In genomic region chr8:111889931-111890910, GRCm38 (mm10) we compare ENCODE assay signal across 8 mouse cellular contexts. TPM values are rescaled to one million over a fixed set of nuclear protein-coding genes. Genes with fewer than 3 reads are reported as not detected.
DNase-seq lines count a peak whose midpoint lies in the region; ATAC-seq and TF ChIP-seq lines count a peak whose summit lies in the region.

No protein-coding gene starts in this region.

- no peak for TF ChIP-seq CTCF in testis, adult 2 months (IDR thresholded peaks at IDR 0.05; ENCODE audit: control insufficient read depth, insufficient read depth, insufficient replicate concordance, low read depth, low read length)

- H3K27ac ChIP-seq in testis, adult 2 months (ENCODE audit: control insufficient read depth, insufficient read depth, low read depth, low read length) = no peak overlapping the region
- no peak overlapping the region for H3K27ac ChIP-seq in limb, embryonic 13.5 days

- H3K4me3 ChIP-seq in testis, adult 2 months (ENCODE audit: control insufficient read depth, low read depth, low read length) = peak overlapping the region; percentile 53
- H3K4me3 ChIP-seq in limb, embryonic 13.5 days = peak overlapping the region; percentile 33

- H3K27me3 ChIP-seq in testis, adult 2 months (ENCODE audit: control insufficient read depth, insufficient read depth, low read length) = no peaks in the 10 kb centered on the region
- peaks cover 64% of the 10 kb centered on the region for H3K27me3 ChIP-seq in limb, embryonic 13.5 days

- DNase-seq in frontal cortex, postnatal 14 days (ENCODE audit: low spot score in 2 of 2) = no peak
- DNase-seq in testis, postnatal 10 days (ENCODE audit: low spot score) = no peak
- DNase-seq in adrenal gland, adult 2 months = no peak
- no peak for DNase-seq in ovary, postnatal 10 days (ENCODE audit: low spot score)
- DNase-seq in adrenal gland, postnatal 4 days (ENCODE audit: low spot score in 2 of 2) = no peak

- no peak for TF ChIP-seq POLR2A in testis, adult 2 months (IDR thresholded peaks at IDR 0.05; ENCODE audit: control insufficient read depth, low read depth, low read length)

- no peaks in the 10 kb centered on the region for H3K9me3 ChIP-seq in limb, embryonic 13.5 days

- H3K4me2 ChIP-seq in limb, embryonic 13.5 days (replicated peaks) = peak overlapping the region; percentile 60

- H3K36me3 ChIP-seq in testis, adult 2 months (ENCODE audit: control insufficient read depth, insufficient read depth, low read length) = no peaks in the 10 kb centered on the region
- H3K36me3 ChIP-seq in limb, embryonic 13.5 days = no peaks in the 10 kb centered on the region

- WGBS in limb, embryonic 13.5 days = 11% methylated on average over 86 of the region's 86 CpGs

- peak; percentile 62; the same call in 1 of the 2 replicates for ATAC-seq in frontal cortex, adult (ENCODE audit: low TSS enrichment)
- ATAC-seq in limb, embryonic 13.5 days (ENCODE audit: low FRiP score, low read depth) = peak; percentile 44; the same call in 1 of the 2 replicates

- peaks cover 5% of the 10 kb centered on the region for H3K4me1 ChIP-seq in testis, adult 2 months (ENCODE audit: control insufficient read depth, insufficient read depth, low read length)
- H3K4me1 ChIP-seq in limb, embryonic 13.5 days = peaks cover 18% of the 10 kb centered on the region

- 0 out of 2 replicates have a peak overlapping the region, but pooled peaks have one; percentile 19 for H3K9ac ChIP-seq in limb, embryonic 13.5 days

RNA-seq across cellular contexts. Expression of gene Tmem170, which starts 13.7 kb away (rescaled TPM):
- 7.0 and 9.1 TPM in 2 replicates for polyA plus RNA-seq in testis, adult 2 months (2012; rRNA removed)
- 7.5 and 8.6 TPM in 2 replicates for polyA plus RNA-seq in limb, embryonic 13.5 days (2015; fragmentation: Nextera tagmentation; extraction: Ambion mirVana)
- 1 to 10 TPM; 5.0 to 6.8 TPM for total RNA-seq in adrenal gland, adult 2 months (2021)
- polyA plus RNA-seq in adrenal gland, adult 2 months (2012; rRNA removed) = 1.3 and 1.5 TPM in 2 replicates
- 1 to 10 TPM; 5.9 to 6.1 TPM for total RNA-seq in adrenal gland, postnatal 4 days (2021)

RNA-seq across cellular contexts. Expression of gene Chst5, which starts 20.0 kb away (rescaled TPM):
- 0.60 and 0.69 TPM in 2 replicates for polyA plus RNA-seq in testis, adult 2 months (2012; rRNA removed)
- polyA plus RNA-seq in limb, embryonic 13.5 days (2015; fragmentation: Nextera tagmentation; extraction: Ambion mirVana) = 7.2 and 7.9 TPM in 2 replicates
- total RNA-seq in adrenal gland, adult 2 months (2021) = not detected
- not detected in 2 replicates for polyA plus RNA-seq in adrenal gland, adult 2 months (2012; rRNA removed)
- under 1 TPM; 0.34 to 0.59 TPM for total RNA-seq in adrenal gland, postnatal 4 days (2021)

RNA-seq across cellular contexts. Expression of gene Cfdp1, which starts 36.1 kb away (rescaled TPM):
- polyA plus RNA-seq in testis, adult 2 months (2012; rRNA removed) = 9.7 and 12.5 TPM in 2 replicates
- 260 and 262 TPM in 2 replicates for polyA plus RNA-seq in limb, embryonic 13.5 days (2015; fragmentation: Nextera tagmentation; extraction: Ambion mirVana)
- 10 to 100 TPM; 71.7 to 78.9 TPM for total RNA-seq in adrenal gland, adult 2 months (2021)
- 0.90 and 0.94 TPM in 2 replicates for polyA plus RNA-seq in adrenal gland, adult 2 months (2012; rRNA removed)
- total RNA-seq in adrenal gland, postnatal 4 days (2021) = 10 to 100 TPM; 84.4 to 100.0 TPM

RNA-seq across cellular contexts. Expression of gene Tmem231, which starts 43.5 kb away (rescaled TPM):
- polyA plus RNA-seq in testis, adult 2 months (2012; rRNA removed) = 17.9 and 18.6 TPM in 2 replicates
- polyA plus RNA-seq in limb, embryonic 13.5 days (2015; fragmentation: Nextera tagmentation; extraction: Ambion mirVana) = 22.4 and 24.6 TPM in 2 replicates
- total RNA-seq in adrenal gland, adult 2 months (2021) = 10 to 100 TPM in 1 of 2 experiments, 1 to 10 TPM in 1; 6.0 to 10.2 TPM
- 9.4 and 9.9 TPM in 2 replicates for polyA plus RNA-seq in adrenal gland, adult 2 months (2012; rRNA removed)
- 10 to 100 TPM in 1 of 2 experiments, 1 to 10 TPM in 1; 7.1 to 10.3 TPM for total RNA-seq in adrenal gland, postnatal 4 days (2021)

RNA-seq across cellular contexts. Expression of gene Gabarapl2, which starts 50.3 kb away (rescaled TPM):
- polyA plus RNA-seq in testis, adult 2 months (2012; rRNA removed) = 18.7 and 24.3 TPM in 2 replicates
- 163 and 169 TPM in 2 replicates for polyA plus RNA-seq in limb, embryonic 13.5 days (2015; fragmentation: Nextera tagmentation; extraction: Ambion mirVana)
- 100 to 1,000 TPM; 124 to 166 TPM for total RNA-seq in adrenal gland, adult 2 months (2021)
- polyA plus RNA-seq in adrenal gland, adult 2 months (2012; rRNA removed) = 15.0 and 15.4 TPM in 2 replicates
- 100 to 1,000 TPM; 115 to 125 TPM for total RNA-seq in adrenal gland, postnatal 4 days (2021)

Comparison
In these comparisons a context has a peak if more than half of its experiments do, and no peak if none do; other contexts are left out.
1. RNA of gene Cfdp1, which starts 36.1 kb away (polyA plus RNA-seq): 260 to 262 TPM in limb, embryonic 13.5 days; 9.7 to 12.5 TPM in testis, adult 2 months and 0.90 to 0.94 TPM in adrenal gland, adult 2 months; every median in the first group is over 10 times any median in the second.